Mouse (Mus musculus) heart, adult 2 months (tissue): ENCODE measurements around the gene Ifit1bl1.

Experiments
- CTCF ChIP-seq: fragments of 200-600 bp; IDR thresholded peaks from 2 replicates; pipeline ENCODE4 v1.8.1; 2022; ENCODE audit warnings: antibody characterized with exemption, mild to moderate bottlenecking, moderate library complexity
- POLR2A ChIP-seq: fragments of 200-500 bp; IDR thresholded peaks from 2 replicates; pipeline ENCODE4 v1.6.1; 2011; ENCODE audit warnings: mild to moderate bottlenecking, low read depth, low read length, control low read depth; ENCODE audit not compliant: insufficient read depth

GRCm38 (mm10) chr19:34546211-34546610, 55.5 kb downstream of the Ifit1bl1 start:
- TF ChIP-seq CTCF (no peak), POLR2A (no peak)
